Mouse (Mus musculus) kidney, adult 11 months (tissue): ENCODE measurements around the gene Krt88.

ENCODE experiments used
- DNase-seq: peaks from one replicate; pipeline ENCODE4 v3.0.0; 2022

Gene Krt88

DNA sequence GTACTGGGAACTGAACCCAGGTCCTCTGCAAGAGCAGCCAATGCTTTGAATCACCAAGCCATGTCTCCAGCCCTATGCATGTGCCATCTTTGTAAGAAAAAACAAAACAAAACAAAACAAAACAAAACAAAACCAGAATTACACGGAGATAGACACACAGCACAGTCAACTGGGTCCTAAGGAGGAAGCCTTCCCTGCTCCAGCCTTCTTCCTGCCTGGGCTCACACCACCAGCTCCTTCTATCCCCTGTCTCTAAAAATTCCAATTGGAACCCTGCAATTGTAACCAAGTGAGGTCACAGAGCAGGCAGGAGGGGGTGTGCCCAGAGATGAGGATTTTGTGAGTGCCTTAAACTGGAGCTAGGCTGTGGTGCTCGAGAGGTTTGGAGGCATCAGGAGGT lies at the start of gene Krt88:
Gene Krt88, plus strand, starts transcription at position 301 of the 400 bp plus-strand sequence.
- DNase-seq = no peak

DNA sequence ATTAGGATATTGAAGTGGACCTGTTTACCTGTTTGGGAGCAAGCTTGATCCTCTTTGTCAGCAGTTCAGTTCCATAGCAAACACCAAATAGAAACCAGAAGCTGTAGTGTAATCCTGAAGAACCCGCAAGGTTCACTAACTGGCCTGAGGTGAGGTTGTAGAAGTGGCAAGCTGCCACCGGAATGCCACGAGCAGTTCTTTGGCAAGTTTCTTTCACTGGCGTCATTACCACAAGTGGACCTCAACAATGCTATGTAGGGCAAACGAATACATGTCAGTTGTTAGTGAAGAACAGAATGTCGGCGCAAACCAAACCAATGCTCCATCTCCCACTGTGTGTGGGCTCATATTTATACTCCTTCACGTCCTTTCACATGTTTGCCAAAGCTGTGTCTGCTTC lies 49.3 kb upstream of the Krt88 start:
- DNase-seq = peak; percentile 38

DNA sequence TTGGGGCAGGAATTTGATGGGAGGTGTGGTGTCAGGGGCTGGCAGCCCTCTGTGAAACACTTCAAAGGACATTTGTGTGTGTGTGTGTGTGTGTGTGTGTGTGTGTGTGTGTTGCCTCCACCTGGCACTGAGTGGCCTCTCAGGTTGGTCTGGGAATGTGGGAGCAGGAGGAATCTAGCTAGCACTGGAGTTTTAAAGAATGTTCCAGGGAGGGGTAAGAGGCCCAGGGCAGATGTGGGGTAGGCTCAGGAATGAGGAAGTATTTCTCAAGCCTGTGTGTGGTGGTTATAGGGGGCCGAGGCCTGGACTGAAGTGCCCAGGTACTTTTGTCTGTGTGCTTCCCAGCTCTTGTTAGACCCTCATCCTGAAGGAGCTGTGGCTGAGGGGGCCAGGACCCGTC lies 36.8 kb upstream of the Krt88 start, which contains the start of gene Krt7:
Gene Krt7, plus strand, starts transcription at position 269 of the 400 bp plus-strand sequence.
- peak; percentile 77 for DNase-seq

DNA sequence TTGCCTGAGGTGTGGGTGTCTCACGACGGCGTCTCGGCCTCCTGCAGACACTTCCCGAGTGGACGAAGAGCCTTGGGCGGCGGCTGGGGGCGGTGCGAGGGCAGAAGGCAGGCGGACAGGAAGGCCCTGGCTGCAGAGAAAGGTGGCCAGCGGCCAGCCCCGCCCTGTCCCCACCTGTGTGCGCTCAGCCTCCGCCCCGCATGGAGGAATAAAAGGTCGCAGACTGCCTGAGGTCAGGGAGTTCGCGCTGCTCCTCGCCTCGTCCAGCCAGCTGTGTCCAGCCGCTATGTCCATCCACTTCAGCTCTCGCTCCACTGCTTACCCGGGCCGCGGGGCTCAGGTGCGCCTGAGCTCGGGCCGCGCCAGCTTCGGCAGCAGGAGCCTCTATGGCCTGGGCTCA lies 35.4 kb upstream of the Krt88 start:
- peak; percentile 84 for DNase-seq

DNA sequence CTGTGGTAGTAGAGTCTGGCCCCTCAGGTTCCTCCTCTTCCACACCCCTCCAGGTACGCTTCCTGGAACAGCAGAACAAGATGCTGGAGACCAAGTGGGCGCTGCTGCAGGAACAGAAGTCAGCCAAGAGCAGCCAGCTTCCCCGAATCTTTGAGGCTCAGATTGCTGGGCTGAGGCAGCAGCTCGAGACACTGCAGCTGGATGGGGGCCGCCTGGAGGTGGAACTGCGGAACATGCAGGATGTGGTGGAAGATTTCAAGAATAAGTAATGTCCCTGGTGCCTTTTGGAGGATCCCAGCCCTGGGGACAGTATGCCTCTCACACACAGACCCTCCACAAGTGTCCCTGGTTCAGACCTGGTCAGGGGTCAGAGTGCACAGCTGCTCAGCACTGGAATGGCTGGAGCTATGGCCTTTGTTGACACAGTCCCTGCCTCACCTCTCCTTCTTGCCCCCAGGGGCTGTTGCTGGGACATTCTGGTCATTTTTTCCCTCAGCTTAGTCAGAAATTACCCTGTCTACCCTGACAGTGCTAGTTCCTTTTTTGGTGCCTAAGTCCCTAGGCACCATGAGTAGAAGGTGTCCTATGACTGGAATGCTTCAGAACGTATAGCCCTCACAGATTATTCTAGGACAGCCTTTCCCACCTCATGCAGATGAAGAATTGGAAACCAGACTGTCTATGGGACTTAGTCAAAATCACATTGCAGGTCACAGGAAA lies 33.5 kb upstream of the Krt88 start:
- DNase-seq = peak; percentile 35

DNA sequence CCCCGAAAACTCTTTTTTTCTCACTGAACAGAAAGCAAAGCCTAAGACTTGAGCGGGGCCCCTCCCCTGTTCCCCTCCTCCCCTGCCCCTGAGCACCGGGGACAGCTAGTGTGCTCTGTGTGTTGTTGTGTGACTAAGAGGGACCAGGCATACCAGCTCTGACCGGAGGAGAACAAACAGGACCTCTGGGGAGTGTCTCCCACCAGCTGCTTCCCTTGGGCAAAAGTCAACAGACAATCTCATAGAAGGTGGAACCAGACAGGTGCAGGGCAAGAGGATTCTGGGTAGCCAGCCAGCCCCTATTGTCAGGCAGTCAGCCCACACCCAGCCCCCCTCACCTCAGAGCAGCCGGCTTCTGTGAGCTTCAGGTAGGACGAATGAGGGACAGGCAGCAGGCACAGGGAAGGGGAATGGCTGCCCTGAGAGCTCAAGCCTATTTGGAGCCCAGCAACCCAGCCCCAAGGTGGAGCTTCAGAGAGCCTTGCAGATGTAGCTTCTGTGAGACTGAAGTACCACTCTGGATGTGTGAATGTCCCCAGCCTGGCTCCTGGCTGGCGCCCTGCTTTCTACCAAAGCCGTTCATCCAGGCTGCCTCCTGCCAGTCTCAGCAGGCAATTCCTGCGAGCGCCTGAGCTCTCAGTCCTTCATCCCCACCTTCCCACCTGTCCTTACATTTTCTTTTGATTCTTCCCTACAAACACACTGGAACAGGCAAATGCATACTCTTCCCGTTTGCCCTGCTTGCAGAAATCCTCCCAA lies 32.6 kb upstream of the Krt88 start:
- no peak for DNase-seq

DNA sequence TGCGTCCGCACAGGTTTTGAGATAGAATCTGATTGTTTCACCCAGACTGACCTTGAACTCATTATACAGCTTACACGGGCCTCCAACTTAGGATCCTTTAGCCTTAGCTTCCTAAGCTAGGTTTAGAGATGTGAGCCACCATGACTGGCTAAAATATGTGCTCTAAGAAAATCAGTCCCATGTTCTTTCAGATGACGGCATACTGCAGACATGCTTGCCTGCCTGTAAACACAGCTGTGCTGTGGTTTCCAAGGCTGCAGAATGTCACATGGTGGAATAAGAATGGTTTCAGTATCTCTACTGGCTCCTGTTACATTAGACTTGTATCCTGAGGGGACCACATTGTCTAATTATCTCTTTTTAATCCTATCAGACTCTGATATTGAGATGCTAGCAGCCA lies 28.6 kb upstream of the Krt88 start:
- no peak for DNase-seq

DNA sequence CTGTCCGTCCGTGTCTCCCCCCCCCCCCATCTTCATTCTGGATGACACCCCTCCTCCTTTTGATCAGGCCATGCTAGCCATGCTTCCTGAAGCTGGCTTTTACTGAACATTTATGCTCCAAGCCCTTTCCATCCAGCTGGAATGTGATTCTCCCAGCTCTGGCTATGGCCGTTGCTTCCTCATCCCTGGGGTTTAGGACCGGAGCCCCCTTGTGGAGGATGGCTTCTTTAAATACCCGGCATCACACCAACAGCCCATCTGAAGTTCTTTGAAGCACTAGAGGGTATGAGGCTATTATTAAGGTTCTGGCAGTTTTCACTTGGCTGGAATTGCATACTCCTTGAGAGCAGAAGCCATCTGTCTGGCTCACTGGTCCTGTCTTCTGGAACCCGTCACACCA lies 26.6 kb upstream of the Krt88 start:
- DNase-seq = no peak

DNA sequence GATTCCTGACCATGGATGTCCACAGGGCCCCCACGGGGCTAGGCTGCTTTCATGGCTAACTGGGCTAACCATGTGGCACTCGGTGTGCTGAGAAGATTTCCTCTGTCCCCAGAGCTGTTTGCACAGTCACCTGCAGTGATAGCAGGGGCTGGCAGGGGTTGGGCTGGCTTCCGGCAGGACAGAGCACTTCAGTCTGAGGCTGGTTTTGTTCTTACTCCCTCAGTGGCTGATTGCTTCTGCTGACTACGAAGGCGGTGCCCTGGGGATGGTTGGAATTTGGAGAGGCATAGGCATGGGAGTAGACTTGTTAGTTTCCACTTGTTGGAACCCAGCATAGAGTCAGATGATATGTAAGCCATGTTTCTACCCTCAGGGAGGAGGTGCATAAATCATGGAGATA lies 22.6 kb upstream of the Krt88 start:
- DNase-seq = no peak

DNA sequence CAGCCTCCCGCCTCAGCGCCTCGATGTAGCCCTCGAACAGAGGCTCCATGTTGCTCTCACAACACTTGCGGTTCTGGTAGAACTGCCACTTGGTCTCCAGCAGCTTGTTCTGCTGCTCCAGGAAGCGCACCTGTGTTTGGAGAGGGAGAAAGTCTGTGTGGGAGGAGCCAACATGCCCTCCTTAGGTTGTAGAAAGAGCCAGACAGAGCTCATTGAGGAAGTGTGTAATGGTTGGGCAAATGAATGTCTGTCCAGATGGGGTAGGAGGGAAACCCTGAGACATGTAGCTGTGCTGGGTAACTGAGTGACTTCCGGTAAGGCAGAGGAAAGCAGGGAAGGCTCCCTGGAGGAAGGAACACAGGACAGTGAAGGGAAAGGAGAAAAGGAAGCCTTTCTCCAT lies 10.9 kb upstream of the Krt88 start:
- no peak for DNase-seq

DNA sequence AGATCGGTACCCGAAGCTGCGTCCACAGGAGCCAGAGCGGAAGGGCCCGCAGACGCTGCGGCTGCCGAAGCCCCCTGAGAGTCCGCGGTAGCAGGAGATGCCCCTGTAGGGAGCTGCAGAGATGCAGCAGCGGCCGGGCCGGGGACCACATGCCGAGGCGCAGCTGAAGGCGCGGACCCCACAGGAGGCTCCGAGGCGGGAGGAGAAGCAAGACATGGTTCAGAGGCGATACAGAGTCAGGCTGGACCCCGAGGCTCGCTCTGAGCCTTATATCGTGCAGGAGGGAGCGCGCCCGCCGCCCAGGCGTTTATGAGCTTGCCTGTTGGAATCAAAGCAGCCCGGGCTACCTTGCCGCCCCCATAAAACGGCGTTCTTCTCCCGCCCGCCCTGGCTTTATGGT lies 9.0 kb upstream of the Krt88 start, which contains the start of gene Krt87:
Gene Krt87, minus strand, starts transcription at position 250 of the 400 bp plus-strand sequence.
- no peak for DNase-seq

DNA sequence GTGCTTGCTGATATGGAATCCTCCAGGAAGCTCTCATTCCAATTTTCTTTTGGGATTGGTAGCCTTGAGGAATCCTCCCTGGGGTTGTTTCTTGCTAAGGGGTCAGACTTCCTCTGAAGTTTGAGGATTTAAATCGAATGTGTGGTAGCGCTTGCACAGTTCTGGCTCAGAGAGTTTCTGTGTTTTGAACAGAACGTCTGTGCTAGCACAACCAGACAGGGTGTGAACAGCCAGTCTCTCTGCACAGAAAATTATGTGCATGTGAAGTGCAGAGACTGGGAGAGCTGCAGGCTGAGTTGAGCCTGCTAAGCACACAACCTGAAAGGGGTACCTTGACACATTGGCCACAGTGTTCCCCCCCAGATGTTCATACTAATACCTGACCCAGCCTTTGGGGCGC lies 6.7 kb upstream of the Krt88 start:
- no peak for DNase-seq

DNA sequence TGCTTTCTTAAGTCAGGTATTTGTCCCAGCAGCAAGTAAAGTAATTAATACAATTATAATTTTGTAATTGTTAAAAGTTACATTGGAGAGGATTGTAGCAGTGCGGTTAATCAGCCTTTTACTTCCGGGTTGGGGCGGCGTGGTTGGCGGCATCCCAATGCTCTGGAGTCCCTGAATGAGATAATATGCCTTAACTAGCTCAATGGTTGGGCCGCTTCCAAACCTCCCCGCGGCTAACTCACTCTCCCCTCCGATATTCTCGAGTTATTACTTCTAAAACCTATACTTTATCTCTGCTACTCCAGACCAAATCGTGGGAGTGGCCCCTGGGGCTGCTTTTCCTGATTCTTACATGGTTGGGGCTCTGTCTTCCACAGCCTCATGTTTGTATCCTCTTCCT lies 972 bp upstream of the Krt88 start:
- no peak for DNase-seq

DNA sequence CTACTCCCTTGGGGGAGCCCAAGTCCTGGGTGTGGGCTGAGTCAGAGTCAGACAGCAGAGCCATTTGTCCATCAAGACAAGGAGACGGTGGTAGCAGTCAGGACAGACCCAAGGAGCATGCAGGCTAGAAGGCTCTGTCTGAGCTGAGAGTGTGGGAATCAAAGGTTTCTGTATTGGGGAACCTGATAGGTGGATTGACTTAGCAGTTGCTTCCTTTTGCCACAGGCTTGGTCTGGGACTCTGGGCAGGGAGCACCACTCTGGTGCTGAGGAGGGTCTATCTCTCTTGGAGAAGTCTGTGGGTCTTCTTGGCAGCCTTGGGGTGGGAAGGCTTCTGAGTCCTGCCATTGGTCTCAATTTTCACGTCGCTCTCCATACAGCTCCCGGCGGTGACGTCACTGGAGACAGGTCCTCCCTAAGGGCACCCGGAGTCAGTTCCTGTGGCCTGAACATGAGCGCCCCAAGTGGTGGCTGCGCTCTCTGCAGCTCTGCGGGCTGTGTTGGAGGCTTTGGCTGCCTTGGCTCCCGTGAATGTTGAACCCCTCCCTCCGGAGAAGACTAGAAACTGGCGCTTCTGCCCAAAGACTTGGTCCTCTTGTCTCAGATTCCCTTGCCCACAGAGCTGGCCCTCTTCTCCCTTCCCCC lies 5.7 kb downstream of the Krt88 start:
- DNase-seq = peak; percentile 62

DNA sequence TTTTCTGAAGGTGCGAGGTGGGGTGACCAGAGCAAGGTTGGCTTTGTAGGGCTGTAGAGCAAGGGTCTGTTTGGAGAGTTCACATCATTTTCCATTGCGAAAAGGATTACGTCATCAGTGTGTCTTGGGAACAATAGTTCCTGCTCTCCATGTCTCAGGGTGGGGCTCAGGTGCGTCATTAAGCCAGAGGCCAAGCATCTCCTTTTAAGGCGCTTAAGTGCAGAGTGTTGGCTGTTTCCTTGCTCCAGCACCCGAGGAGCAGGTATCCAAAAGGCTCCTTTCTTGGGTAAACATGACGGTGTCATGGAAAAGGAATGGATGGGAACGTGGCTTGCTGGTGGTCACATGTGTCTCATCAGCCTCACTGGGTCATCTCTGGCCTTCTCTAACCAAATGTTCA lies 7.2 kb downstream of the Krt88 start:
- no peak for DNase-seq

DNA sequence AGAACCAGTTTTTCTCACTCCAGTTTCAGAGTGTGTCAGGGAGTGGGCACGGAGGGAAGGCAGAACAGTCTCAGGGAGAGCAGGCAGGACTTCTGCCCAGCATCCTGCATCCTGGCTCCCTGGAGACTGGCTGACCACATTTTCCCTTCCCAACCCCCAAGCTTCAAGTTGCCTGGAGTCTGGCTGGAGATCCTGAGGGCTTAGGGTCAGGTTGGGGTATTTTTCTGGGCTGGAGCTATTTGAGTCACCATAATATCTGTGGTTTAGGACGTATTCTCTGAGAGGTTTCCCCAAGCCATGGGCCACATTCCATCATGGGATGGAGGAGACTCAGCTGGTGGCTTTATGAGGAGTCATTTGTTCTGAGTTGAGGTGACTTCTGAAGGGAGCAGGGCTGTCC lies 7.7 kb downstream of the Krt88 start:
- DNase-seq = peak; percentile 30

DNA sequence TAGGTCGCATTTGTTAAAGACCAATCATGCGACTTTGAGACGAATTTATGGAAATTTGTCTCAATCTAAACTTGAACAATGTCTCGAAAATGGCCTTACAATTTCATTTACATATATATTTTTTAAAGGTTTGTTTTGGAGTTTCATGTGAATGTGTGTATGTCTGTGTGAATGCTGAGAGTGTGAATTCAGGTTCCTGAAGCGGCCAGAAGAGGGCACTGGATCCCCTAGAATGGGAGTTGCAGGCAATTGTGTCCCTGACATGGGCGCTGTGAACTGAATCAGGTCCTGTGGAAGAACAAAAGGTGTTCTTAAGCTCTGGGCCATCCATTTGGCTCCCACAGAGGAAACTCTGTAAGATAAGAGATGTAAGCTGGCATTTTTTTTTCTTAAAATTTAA lies 8.3 kb downstream of the Krt88 start:
- DNase-seq = no peak

DNA sequence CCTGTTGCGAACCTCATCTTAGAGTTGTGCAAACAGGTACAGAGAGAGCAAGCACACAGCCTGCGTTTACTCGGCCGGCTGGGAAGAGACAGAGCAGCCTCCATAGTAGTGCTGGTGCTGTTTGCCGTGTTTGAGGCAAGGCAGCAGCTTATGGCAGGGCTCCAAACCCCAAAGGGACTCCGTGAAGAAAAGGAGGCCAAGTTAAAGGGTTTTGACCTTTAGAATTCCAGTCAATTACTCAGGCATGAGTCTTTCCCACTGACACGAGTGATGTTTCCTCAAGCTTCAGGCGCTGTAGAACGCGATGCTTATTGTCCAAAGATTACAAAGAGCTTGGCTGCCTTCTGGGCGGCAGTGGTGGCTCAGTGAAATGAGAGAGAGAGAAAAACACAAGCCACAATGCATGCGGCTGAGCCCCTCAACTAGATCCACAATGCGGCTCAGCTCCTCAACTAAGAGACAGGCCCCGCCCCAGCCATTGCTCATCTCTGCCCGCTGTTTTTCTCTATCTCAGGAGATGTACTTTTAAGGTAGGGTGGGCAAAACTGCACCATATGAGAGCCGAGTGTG lies 10.9 kb downstream of the Krt88 start:
- DNase-seq = peak; percentile 19

DNA sequence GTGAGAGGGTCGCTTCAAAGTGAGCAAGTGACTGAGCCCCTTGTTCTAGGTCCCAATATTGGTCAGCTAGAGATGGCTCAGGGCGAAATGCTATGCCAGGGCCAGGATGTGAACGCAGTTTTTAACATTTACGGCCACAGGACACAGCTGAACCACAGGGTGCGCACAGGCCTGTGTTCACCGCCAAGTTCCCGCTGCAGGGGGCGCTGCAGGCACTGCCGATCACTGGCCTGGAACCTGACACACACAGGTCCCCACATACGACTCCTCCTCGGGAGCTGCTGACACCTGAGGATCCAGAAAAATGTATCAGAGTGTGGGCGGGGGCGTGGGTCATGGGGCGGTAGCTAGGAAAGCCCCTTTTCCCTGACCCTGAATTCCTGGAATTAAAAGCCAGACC lies 11.7 kb downstream of the Krt88 start:
- no peak for DNase-seq

DNA sequence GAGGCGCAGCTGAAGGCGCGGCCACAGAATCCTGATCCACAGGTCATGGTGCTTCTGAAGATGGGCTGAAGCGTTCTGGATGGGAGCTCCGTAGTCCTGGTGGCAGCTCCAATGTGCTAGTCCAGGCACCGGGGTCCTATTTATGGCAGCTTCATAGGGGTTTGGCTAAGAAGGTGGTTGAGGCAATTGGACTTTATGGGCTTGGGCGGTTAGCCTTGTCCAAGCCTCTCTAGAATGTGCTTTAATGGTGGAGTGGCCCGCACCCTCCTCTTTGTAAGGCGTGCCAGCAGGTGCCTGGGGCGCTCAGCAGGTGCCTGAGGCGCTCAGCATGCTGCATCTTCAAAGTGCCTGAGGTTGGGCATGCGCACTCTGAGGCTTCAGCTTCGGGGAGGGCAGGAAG lies 16.1 kb downstream of the Krt88 start, which contains the start of gene Krt81:
Gene Krt81, minus strand, starts transcription at position 101 of the 400 bp plus-strand sequence.
- no peak for DNase-seq

DNA sequence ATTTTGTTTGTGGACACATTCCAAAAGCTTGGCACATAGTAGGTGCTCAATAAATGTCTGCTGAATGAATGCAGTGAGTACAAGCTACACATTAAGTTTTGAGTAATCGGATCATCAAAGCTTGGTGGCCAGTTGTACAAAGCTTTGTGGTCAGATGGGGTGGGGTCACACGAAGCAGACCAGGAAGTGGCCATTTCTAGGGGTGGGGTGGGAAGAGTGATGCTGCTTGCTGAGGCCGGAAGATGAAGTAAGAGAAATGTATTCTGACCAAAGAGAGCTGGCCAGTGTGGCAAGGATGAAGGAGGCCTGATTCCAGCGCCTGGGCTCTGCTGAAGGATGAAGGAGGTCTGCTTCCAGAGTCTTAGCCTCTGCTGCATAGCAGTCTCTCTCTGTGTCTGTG lies 21.5 kb downstream of the Krt88 start:
- DNase-seq = no peak

DNA sequence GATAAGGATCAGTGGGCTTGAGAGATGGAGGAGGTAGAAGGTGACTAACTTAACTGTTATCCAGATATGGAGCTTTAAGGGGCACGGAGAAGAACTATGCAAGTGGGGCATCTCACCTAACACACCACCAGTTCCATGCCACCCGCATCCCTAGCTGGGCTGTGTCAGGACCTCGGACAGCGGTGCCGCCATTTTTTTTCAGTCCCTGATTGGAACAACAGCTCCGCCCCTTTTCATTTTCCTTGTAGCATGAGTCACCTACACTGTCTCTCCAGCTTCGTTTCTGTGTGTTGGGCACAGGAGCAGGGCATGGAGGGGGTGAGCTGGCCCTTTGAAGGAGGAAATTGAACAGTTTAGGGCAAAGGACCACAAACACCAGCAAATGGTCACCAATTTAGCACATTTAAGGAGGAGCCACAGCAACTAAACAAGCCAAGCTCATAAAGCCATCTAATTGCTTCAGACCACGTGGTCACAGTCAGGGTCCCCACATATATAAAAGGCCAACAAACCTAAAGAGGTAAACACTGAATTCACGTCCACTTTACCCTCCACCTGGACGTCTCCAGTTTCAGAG lies 25.5 kb downstream of the Krt88 start, which contains the start of gene Krt86:
Gene Krt86, plus strand, starts transcription at position 527 of the 577 bp plus-strand sequence.
- DNase-seq = no peak
